Mouse (Mus musculus): Measurements from ENCODE around the gene Cfap65. TPM values are rescaled to one million over a fixed set of nuclear protein-coding genes. Genes with fewer than 3 reads are reported as not detected.
A peak's percentile ranks its signal among the peaks of the same experiment; 100 is the strongest.

The Cfap65 gene
- total and polyA plus RNA-seq, 2 experiments from 2014 or later = not detected

GRCm38 (mm10) chr1:74858171-74858719 is 77.2 kb downstream of the Cfap65 start:
- Histone ChIP-seq H3K4me3 (ENCODE audit: low read depth, low read length) (peak overlapping the region; percentile 24), H3K4me1 (ENCODE audit: control insufficient read depth, insufficient read depth) (peaks cover 5% of the 10 kb centered on the region; the same call in 1 of the 2 replicates), H3K4me2 (ENCODE audit: low read depth, low read length) (peak overlapping the region; percentile 42), H3K9ac (replicated peaks; ENCODE audit: low read depth, low read length) (no peak overlapping the region), H3K9me3 (replicated peaks; ENCODE audit: control insufficient read depth, low read length) (no peaks in the 10 kb centered on the region), H3K36me3 (replicated peaks; ENCODE audit: control insufficient read depth, insufficient read depth, low read length) (no peaks in the 10 kb centered on the region), H3K27ac (ENCODE audit: low read depth) (no peak overlapping the region), H3K27me3 (ENCODE audit: control insufficient read depth, insufficient read depth, low read length) (peaks cover 71% of the 10 kb centered on the region)
- peak; percentile 42; the same call in 1 of the 2 replicates for ATAC-seq (ENCODE audit: insufficient read depth, low read depth)
- 1% methylated on average over 29 of the region's 29 CpGs for WGBS
- no peak for TF ChIP-seq CTCF (IDR thresholded peaks at IDR 0.05; ENCODE audit: low read depth)
- no peak for TF ChIP-seq EP300 (IDR thresholded peaks at IDR 0.05; ENCODE audit: low read depth)
- DNase-seq (ENCODE audit: low spot score) = peak; percentile 32

GRCm38 (mm10) chr1:74857677-74858076 is 77.7 kb downstream of the Cfap65 start:
- H3K4me3 ChIP-seq (ENCODE audit: low read depth, low read length) = peak overlapping the region; percentile 24; the same call in 1 of the 2 replicates

DNA sequence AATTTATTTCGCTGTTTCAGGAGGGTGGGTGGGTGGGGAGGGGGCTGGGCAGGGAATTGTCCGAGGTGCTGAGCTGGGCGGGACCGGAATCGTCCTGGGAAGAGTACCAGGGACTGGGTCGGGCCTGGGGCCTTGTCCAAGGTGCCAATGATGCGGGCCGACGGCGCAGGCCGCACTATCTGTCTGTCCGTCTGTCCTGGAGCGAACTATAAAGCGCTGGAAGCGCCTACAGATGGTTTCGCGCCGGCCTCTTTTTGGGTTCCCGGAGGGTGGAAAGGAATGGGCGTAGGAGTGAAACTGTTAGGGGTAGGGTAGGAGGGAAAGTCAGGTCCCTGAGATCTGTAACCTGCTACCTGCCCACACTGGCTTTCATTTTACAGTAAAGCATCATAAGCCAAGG is 78.2 kb downstream of the Cfap65 start:
- Histone ChIP-seq H3K4me1 (ENCODE audit: control insufficient read depth, insufficient read depth) (peaks cover 5% of the 10 kb centered on the region; the same call in 1 of the 2 replicates), H3K4me2 (ENCODE audit: low read depth, low read length) (no peak overlapping the region), H3K27ac (ENCODE audit: low read depth) (no peak overlapping the region), H3K27me3 (ENCODE audit: control insufficient read depth, insufficient read depth, low read length) (peaks cover 82% of the 10 kb centered on the region), H3K36me3 (replicated peaks; ENCODE audit: control insufficient read depth, insufficient read depth, low read length) (no peaks in the 10 kb centered on the region), H3K9ac (replicated peaks; ENCODE audit: low read depth, low read length) (no peak overlapping the region), H3K9me3 (replicated peaks; ENCODE audit: control insufficient read depth, low read length) (no peaks in the 10 kb centered on the region), H3K4me3 (ENCODE audit: low read depth, low read length) (no peak overlapping the region)
- WGBS = 3% methylated on average over 20 of the region's 20 CpGs
- DNase-seq (ENCODE audit: low spot score) (no peak), ATAC-seq (ENCODE audit: insufficient read depth, low read depth) (no peak)
- TF ChIP-seq CTCF (IDR thresholded peaks at IDR 0.05; ENCODE audit: low read depth) = no peak
- TF ChIP-seq EP300 (IDR thresholded peaks at IDR 0.05; ENCODE audit: low read depth) = no peak

More at GRCm38 (mm10) chr1:74857677-74858076, 77.7 kb downstream of the Cfap65 start:
- peak overlapping the region; percentile 42; the same call in 1 of the 2 replicates for H3K4me2 ChIP-seq (ENCODE audit: low read depth, low read length)
- ATAC-seq (ENCODE audit: insufficient read depth, low read depth) = no peak
- peaks cover 77% of the 10 kb centered on the region for H3K27me3 ChIP-seq (ENCODE audit: control insufficient read depth, insufficient read depth, low read length)
- H3K9me3 ChIP-seq (replicated peaks; ENCODE audit: control insufficient read depth, low read length) = no peaks in the 10 kb centered on the region
- TF ChIP-seq EP300 (IDR thresholded peaks at IDR 0.05; ENCODE audit: low read depth) = no peak
- no peak for TF ChIP-seq CTCF (IDR thresholded peaks at IDR 0.05; ENCODE audit: low read depth)
- no peak overlapping the region for H3K27ac ChIP-seq (ENCODE audit: low read depth)
- H3K36me3 ChIP-seq (replicated peaks; ENCODE audit: control insufficient read depth, insufficient read depth, low read length) = no peaks in the 10 kb centered on the region
- DNase-seq (ENCODE audit: low spot score) = no peak
- H3K4me1 ChIP-seq (ENCODE audit: control insufficient read depth, insufficient read depth) = peaks cover 5% of the 10 kb centered on the region; the same call in 1 of the 2 replicates
- no peak overlapping the region for H3K9ac ChIP-seq (replicated peaks; ENCODE audit: low read depth, low read length)
- WGBS = 11% methylated on average over 4 of the region's 4 CpGs

DNA sequence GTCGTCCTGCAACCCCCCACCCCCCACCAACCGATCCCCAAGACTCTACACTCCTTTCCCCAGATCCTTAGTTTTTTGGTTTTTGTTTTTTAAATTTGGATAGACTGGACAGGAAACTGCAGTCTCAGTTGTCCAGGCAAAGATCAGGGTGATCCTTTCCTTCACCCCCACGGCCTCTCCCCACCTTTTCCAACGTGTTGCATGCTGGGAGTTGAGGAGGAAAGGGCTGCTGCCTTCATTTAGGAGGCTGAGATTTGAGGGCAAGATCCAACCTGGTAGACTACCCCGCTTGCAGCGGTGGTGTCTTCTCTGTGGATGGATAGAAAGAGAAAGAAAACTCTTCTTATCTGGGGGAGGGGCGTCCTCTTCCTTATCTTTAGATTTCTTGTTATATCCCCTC is 78.6 kb downstream of the Cfap65 start:
- ATAC-seq (ENCODE audit: insufficient read depth, low read depth) = no peak
- Histone ChIP-seq H3K4me1 (ENCODE audit: control insufficient read depth, insufficient read depth) (peaks cover 5% of the 10 kb centered on the region; the same call in 1 of the 2 replicates), H3K4me3 (ENCODE audit: low read depth, low read length) (no peak overlapping the region), H3K36me3 (replicated peaks; ENCODE audit: control insufficient read depth, insufficient read depth, low read length) (no peaks in the 10 kb centered on the region), H3K27ac (ENCODE audit: low read depth) (no peak overlapping the region), H3K27me3 (ENCODE audit: control insufficient read depth, insufficient read depth, low read length) (peaks cover 86% of the 10 kb centered on the region), H3K9ac (replicated peaks; ENCODE audit: low read depth, low read length) (no peak overlapping the region), H3K9me3 (replicated peaks; ENCODE audit: control insufficient read depth, low read length) (no peaks in the 10 kb centered on the region), H3K4me2 (ENCODE audit: low read depth, low read length) (no peak overlapping the region)
- no peak for DNase-seq (ENCODE audit: low spot score)
- WGBS = 1% methylated on average over 7 of the region's 7 CpGs
- TF ChIP-seq CTCF (IDR thresholded peaks at IDR 0.05; ENCODE audit: low read depth) = no peak
- TF ChIP-seq EP300 (IDR thresholded peaks at IDR 0.05; ENCODE audit: low read depth) = no peak

GRCm38 (mm10) chr1:74856439-74856720 is 79.0 kb downstream of the Cfap65 start:
- Histone ChIP-seq H3K9ac (replicated peaks; ENCODE audit: low read depth, low read length) (no peak overlapping the region), H3K36me3 (replicated peaks; ENCODE audit: control insufficient read depth, insufficient read depth, low read length) (no peaks in the 10 kb centered on the region), H3K9me3 (replicated peaks; ENCODE audit: control insufficient read depth, low read length) (no peaks in the 10 kb centered on the region), H3K27ac (ENCODE audit: low read depth) (no peak overlapping the region), H3K4me2 (ENCODE audit: low read depth, low read length) (no peak overlapping the region), H3K27me3 (ENCODE audit: control insufficient read depth, insufficient read depth, low read length) (peaks cover 90% of the 10 kb centered on the region), H3K4me3 (ENCODE audit: low read depth, low read length) (peak overlapping the region; percentile 48), H3K4me1 (ENCODE audit: control insufficient read depth, insufficient read depth) (peaks cover 5% of the 10 kb centered on the region; the same call in 1 of the 2 replicates)
- ATAC-seq (ENCODE audit: insufficient read depth, low read depth) (no peak), DNase-seq (ENCODE audit: low spot score) (no peak)
- 4% methylated on average over 11 of the region's 11 CpGs for WGBS
- no peak for TF ChIP-seq EP300 (IDR thresholded peaks at IDR 0.05; ENCODE audit: low read depth)
- TF ChIP-seq CTCF (IDR thresholded peaks at IDR 0.05; ENCODE audit: low read depth) = no peak

All from heart, postnatal 0 days (tissue).